Mouse (Mus musculus): ENCODE data around the gene Opcml.

GRCm38 (mm10) chr9:28160953-28161352, 370.4 kb downstream of the Opcml start:
- TF ChIP-seq POLR2A (IDR thresholded peaks at IDR 0.05; ENCODE audit: insufficient read length, low read depth) (no peak), POLR2AphosphoS2 (IDR thresholded peaks at IDR 0.05; ENCODE audit: insufficient read length, low read depth) (no peak), MYOD1 (IDR thresholded peaks at IDR 0.05; ENCODE audit: control insufficient read depth in 1 of 3, insufficient read length in 2 of 3, low read depth in 2 of 3) (no peak), SRF (IDR thresholded peaks at IDR 0.05; ENCODE audit: control insufficient read depth, insufficient read length, low read depth) (no peak), CEBPB (IDR thresholded peaks at IDR 0.05; ENCODE audit: insufficient read depth, poor library complexity, severe bottlenecking) (no peak), USF1 (IDR thresholded peaks at IDR 0.05; ENCODE audit: low read depth) (no peak), MAX (IDR thresholded peaks at IDR 0.05; ENCODE audit: low read depth) (no peak)
